In the genomic region with DNA sequence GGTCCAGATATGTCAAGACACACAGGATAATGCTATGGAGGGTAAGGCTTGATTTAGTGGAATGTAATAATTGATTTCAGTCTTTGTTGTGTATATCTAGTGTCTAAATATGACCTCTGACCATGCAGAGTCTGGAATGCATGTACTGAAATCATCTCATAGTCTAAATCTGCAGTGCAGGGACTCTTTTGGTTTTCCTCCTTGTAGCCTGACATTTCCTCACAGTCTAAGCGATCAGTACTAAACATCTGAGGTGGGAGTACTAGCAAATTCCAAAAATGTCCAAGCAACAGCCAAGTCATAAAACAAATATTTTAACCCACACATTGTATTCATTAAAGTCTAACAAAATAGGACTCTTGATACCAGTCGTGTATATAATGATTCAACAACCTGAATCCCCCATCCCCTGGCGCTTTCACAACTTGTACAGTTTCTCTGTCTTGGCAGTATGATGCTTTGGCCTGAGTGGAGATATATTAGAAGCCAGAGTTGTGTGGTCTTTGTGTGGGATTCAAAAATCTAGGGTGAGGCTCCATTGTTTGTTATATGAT, we compare ENCODE assay signal across 23 mouse cellular contexts. TPM values are rescaled to one million over a fixed set of nuclear protein-coding genes. Genes with fewer than 3 reads are reported as not detected.
DNase-seq lines count a peak whose midpoint lies in the region; ATAC-seq and TF ChIP-seq lines count a peak whose summit lies in the region.
"Had no signal": no experiment of that assay in that cellular context is flagged by ENCODE, and none has a peak within 500 bp of the region (broad histone marks: within the 10 kb centered on the region; RNA-seq: fewer than 3 reads in every experiment).

No protein-coding gene starts in this region.

- H3K4me1 ChIP-seq in heart, adult 2 months (ENCODE audit: control insufficient read depth, insufficient read depth, low read length): peaks cover 8% of the 10 kb centered on the region
- H3K4me1 ChIP-seq in heart, embryonic 15.5 days (replicated peaks): peaks cover 17% of the 10 kb centered on the region
- peaks cover 15% of the 10 kb centered on the region for H3K4me1 ChIP-seq in limb, embryonic 14.5 days (ENCODE audit: control insufficient read depth, insufficient read depth, low read length)
- H3K4me1 ChIP-seq: hindbrain, embryonic 12.5 days had no signal

- no peaks in the 10 kb centered on the region for H3K27me3 ChIP-seq in heart, adult 2 months (ENCODE audit: control insufficient read depth, insufficient read depth, low read length)
- no peaks in the 10 kb centered on the region for H3K27me3 ChIP-seq in heart, embryonic 15.5 days
- no peaks in the 10 kb centered on the region for H3K27me3 ChIP-seq in limb, embryonic 14.5 days (ENCODE audit: control insufficient read depth, insufficient read depth, low read length)
- H3K27me3 ChIP-seq: forebrain, embryonic 12.5 days; hindbrain, embryonic 12.5 days had no signal

- no peak overlapping the region for H3K4me3 ChIP-seq in heart, adult 2 months
- no peak overlapping the region for H3K4me3 ChIP-seq in heart, embryonic 15.5 days
- no peak overlapping the region for H3K4me3 ChIP-seq in limb, embryonic 14.5 days (replicated peaks; ENCODE audit: low read length)
- H3K4me3 ChIP-seq: erythroblast, embryonic 14.5 days; forebrain, embryonic 12.5 days; hindbrain, embryonic 12.5 days; left cerebral cortex, adult 2 months had no signal

- H3K9ac ChIP-seq in heart, adult 2 months (ENCODE audit: low read depth, low read length): no peak overlapping the region
- no peak overlapping the region for H3K9ac ChIP-seq in heart, embryonic 15.5 days
- H3K9ac ChIP-seq in limb, embryonic 14.5 days (ENCODE audit: low read depth, low read length, severe bottlenecking): no peak overlapping the region
- H3K9ac ChIP-seq: forebrain, embryonic 12.5 days; hindbrain, embryonic 12.5 days; liver, postnatal 0 days had no signal

- peaks cover 2% of the 10 kb centered on the region; the same call in 1 of the 2 replicates for H3K36me3 ChIP-seq in heart, adult 2 months (ENCODE audit: control insufficient read depth, insufficient read depth, low read length)
- no peaks in the 10 kb centered on the region for H3K36me3 ChIP-seq in heart, embryonic 15.5 days
- no peaks in the 10 kb centered on the region for H3K36me3 ChIP-seq in limb, embryonic 14.5 days (ENCODE audit: control insufficient read depth, insufficient read depth, low read length)
- H3K36me3 ChIP-seq: forebrain, embryonic 12.5 days; hindbrain, embryonic 12.5 days had no signal

- no peaks in the 10 kb centered on the region for H3K79me2 ChIP-seq in heart, adult 2 months (replicated peaks; ENCODE audit: control insufficient read depth, insufficient read depth, low read length)

- ATAC-seq in heart, embryonic 15.5 days (replicated peaks; ENCODE audit: insufficient number of reproducible peaks, insufficient read depth, low FRiP score, low read depth): no peak
- ATAC-seq in limb, embryonic 14.5 days (ENCODE audit: low FRiP score, low read depth): peak; percentile 54
- ATAC-seq: intestine, postnatal 0 days; liver, postnatal 0 days had no signal

- DNase-seq in heart, adult 2 months: no peak
- no peak for DNase-seq in heart, postnatal 10 days
- no peak for DNase-seq in heart, postnatal 14 days
- peak; percentile 64 for DNase-seq in 3T3-L1 (ENCODE audit: low read depth, low spot score)
- peak; percentile 71 for DNase-seq in limb, embryonic 14.5 days (ENCODE audit: low spot score)
- DNase-seq in adrenal gland, postnatal 36 days: no peak
- DNase-seq: adrenal gland, adult 2 months; cerebellum, adult 11-12 months; cerebellum, postnatal 10 days; liver, postnatal 0 days; lung, postnatal 10 days; thymus, adult 18-20 months; thymus, postnatal 4 days had no signal

- WGBS in heart, adult 2 months: 68% methylated on average over 3 of the region's 3 CpGs
- WGBS in heart, embryonic 15.5 days: 67% methylated on average over 3 of the region's 3 CpGs
- WGBS in limb, embryonic 14.5 days: 29% methylated on average over 3 of the region's 3 CpGs

- peak overlapping the region; percentile 24; the same call in 1 of the 2 replicates for H3K27ac ChIP-seq in heart, adult 2 months
- H3K27ac ChIP-seq in heart, embryonic 15.5 days: peak overlapping the region; percentile 63
- H3K27ac ChIP-seq in limb, embryonic 14.5 days (replicated peaks; ENCODE audit: low read depth, low read length): peak overlapping the region; percentile 21; the same call in 1 of the 2 replicates
- H3K27ac ChIP-seq: forebrain, embryonic 12.5 days; hindbrain, embryonic 12.5 days; left cerebral cortex, adult 2 months had no signal

- H3K4me2 ChIP-seq in heart, embryonic 15.5 days: no peak overlapping the region
- H3K4me2 ChIP-seq in limb, embryonic 14.5 days (replicated peaks; ENCODE audit: low read depth, low read length, severe bottlenecking): no peak overlapping the region
- H3K4me2 ChIP-seq: forebrain, embryonic 12.5 days; hindbrain, embryonic 12.5 days; liver, embryonic 11.5 days; midbrain, embryonic 11.5 days had no signal

- no peak for TF ChIP-seq POLR2A in heart, adult 2 months (IDR thresholded peaks at IDR 0.05; ENCODE audit: insufficient read depth, low read depth, low read length)
- TF ChIP-seq POLR2A in limb, embryonic 14.5 days (IDR thresholded peaks at IDR 0.05; ENCODE audit: borderline replicate concordance, extremely low read depth, insufficient read depth, insufficient read length): no peak

- intact Hi-C loops in heart, adult 2 months (cut with DNase I): no loop called here
- intact Hi-C loops in heart, postnatal 10 days (cut with DNase I): no loop called here
- intact Hi-C loops in heart, postnatal 14 days (cut with DNase I): no loop called here

- H3K9me3 ChIP-seq in heart, embryonic 15.5 days (replicated peaks): no peaks in the 10 kb centered on the region
- H3K9me3 ChIP-seq in limb, embryonic 14.5 days (ENCODE audit: control insufficient read depth, low read length): no peaks in the 10 kb centered on the region
- H3K9me3 ChIP-seq: forebrain, embryonic 12.5 days; hindbrain, embryonic 12.5 days had no signal

- no peak for TF ChIP-seq EP300 in heart, adult 2 months (IDR thresholded peaks at IDR 0.05; ENCODE audit: insufficient read depth, low read depth, low read length)

- TF ChIP-seq CTCF in heart, adult 2 months (IDR thresholded peaks at IDR 0.05): no peak

RNA-seq across cellular contexts. Expression of gene Fgf7, which starts 30.9 kb away (rescaled TPM):
- 1 to 10 TPM; 1.8 to 2.3 TPM for total RNA-seq in heart, adult 2 months (2021)
- polyA plus RNA-seq in heart, adult 2 months (2012; rRNA removed): 0.55 and 2.6 TPM in 2 replicates
- under 1 TPM; 0.64 to 0.81 TPM for total RNA-seq in heart, postnatal 10 days (2021)
- polyA plus RNA-seq in heart, embryonic 15.5 days (2015; fragmentation: Nextera tagmentation; extraction: Ambion mirVana): 1.2 and 2.4 TPM in 2 replicates
- total RNA-seq in heart, postnatal 14 days (2021): 1 to 10 TPM in 1 of 2 experiments, under 1 TPM in 1; 0.59 to 1.2 TPM
- polyA plus RNA-seq in limb, embryonic 14.5 days (2012; rRNA removed): 11.8 and 13.2 TPM in 2 replicates
- 13.1 and 15.7 TPM in 2 replicates for polyA plus RNA-seq in limb, embryonic 14.5 days (2014; fragmentation: Nextera tagmentation; extraction: Ambion mirVana)
- total RNA-seq in adrenal gland, postnatal 36 days (2021): 1 to 10 TPM in 1 of 2 experiments, under 1 TPM in 1; 0.72 to 1.1 TPM
- total RNA-seq: megakaryocyte progenitor cell, adult 5-6 weeks; neutrophil, adult 5-6 weeks had no signal
- polyA plus RNA-seq: erythroblast, embryonic 14.5 days; liver, postnatal 0 days had no signal

Comparison
In these comparisons a context has a peak if more than half of its experiments do, and no peak if none do; other contexts are left out.
1. DNase-seq: peak in 3T3-L1 (single experiment) and limb, embryonic 14.5 days (single experiment); none in heart, adult 2 months (0 of 2), heart, postnatal 10 days (0 of 2), heart, postnatal 14 days (0 of 2) and adrenal gland, postnatal 36 days (0 of 2).
2. Peak in every context shown above with its lines, with median percentiles within 50 percentile points of each other: H3K27ac ChIP-seq.